Mouse (Mus musculus): ENCODE data around the gene Gm26920. TPM values are rescaled to one million over a fixed set of nuclear protein-coding genes. Genes with fewer than 3 reads are reported as not detected.

The Gm26920 gene
- total RNA-seq, 2 experiments from 2014 or later = 0.97 TPM; not detected in 1

DNA sequence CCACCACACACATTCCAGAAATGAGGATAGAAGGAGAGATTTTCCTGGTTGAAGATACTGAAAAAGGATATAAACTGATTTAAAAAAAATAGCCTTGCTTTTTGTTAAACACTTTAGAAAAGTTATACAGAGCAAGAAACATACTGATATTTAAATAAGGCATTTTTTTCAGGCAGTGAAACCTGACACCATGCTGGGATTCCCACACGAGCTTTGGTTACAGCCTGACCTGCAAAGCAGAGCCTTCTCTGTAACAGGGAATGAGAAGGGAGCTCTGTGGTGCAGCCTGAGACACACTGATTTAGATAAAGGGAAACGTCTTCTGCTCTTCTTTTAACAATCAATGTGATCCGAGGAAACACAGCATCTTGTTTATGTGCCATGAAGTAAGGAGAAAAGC lies 36.6 kb downstream of the Gm26920 start:
- DNase-seq = no peak

DNA sequence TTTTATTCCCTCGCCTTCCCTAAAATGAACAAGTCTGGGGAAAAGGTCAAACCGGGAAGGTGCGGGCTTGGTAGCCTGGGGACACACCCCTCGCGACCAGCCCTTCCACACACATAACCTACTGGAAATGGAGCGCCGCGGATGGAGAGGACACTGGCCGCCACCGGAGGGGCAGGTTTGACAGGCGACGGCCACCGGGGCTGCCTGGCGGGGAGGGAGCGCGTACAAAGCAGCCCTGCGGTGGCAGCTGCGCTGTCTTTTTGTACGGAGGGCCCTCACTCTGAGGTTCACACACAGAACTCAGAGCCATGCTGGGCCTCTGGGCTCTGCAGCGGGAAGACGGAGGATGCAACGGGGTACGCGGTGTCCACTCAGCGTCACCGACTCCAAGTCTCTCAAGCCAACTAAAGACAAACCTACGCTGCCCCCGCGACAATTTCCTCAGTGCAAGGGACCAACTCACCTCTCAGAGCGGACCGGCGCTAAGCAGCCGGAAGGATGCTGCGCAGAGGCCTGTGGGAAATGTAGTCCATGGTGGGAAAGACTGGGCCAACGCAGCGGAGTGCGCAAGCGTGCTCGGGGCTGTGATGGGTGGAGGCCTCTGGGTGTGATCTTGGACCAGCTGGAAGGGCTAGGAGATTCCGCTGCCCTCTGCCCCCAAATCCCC lies 39.2 kb downstream of the Gm26920 start, which contains the start of gene Zfp14:
Gene Zfp14, minus strand, starts transcription at position 499 of the 667 bp plus-strand sequence.
- peak; percentile 93 to 94 for DNase-seq

DNA sequence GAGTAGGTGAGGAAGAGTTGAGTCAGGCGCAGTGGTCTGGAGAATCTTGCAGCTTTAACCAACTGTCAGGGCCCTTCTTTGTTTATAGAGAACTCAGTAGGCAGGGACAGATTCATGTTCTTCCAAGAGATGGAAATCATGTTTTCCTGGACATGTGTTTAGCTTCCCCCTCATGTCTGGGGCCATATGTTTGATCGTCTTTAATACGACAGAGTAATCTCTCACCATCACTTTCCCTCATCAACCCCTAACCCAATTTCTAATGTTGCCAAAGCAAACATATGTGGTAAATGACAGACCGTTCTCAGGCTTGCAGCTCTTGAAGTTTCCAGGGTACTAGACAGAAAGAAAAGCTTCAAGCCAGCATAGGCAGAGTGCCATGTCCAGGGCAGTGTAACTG lies 42.1 kb downstream of the Gm26920 start:
- peak; percentile 15 to 18 for DNase-seq

DNA sequence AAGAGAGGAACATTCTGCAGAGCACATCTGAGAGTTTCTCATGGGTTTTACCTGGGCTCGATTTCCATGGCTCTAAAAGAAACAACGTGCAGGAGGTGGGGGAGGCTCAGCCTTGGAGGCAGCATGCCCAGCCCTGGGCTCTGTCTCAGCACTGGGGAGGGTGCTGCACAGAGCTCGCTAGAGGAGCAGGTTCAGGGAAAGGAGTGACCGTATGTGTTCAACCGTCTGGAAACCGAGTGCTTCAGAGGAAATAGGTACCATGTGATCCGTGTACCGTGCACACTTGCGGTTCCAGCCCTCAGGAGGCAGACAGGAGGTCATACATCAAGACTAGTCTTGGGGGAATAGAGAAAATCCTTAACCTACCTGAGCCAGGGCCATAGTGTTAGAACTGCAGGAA lies 45.9 kb downstream of the Gm26920 start:
- no peak for DNase-seq

DNA sequence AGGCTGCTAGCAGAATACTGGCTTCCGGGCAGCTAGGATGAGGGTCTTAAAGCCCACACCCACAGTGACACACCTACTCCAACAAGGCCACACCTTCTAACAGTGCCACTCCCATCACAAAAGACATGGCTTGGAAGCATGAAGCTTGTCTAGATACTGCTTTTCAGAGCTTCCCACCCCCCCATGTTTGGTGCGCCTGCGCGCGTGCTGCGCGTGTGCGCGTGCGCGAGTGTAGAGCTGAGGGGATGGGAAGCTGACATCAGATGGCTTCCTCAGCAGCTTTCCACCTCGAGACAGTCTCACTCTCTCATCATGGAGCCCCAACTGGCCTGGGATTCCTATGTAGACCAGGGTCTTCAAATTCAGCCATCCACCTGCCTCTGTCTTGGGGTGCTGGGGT lies 55.9 kb downstream of the Gm26920 start:
- DNase-seq = no peak

DNA sequence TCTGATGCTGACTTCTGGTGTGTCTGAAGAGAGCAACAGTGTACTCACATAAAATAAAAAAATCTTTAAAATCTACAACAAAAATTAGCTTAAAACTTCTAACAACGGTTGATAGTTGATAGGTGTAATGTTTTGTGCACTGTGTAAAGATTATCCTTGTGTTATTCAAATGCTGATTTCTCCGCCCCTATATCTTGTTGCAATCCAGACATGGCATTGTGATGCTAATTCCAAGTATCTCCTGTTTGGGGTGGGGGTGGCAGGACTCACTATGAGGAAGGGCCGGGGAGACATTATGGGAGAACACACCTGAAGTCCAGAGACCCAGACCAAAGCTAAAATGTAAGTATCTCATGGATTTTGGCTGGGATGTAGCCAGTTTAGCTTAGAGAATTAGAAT lies 58.8 kb downstream of the Gm26920 start:
- DNase-seq = no peak

DNA sequence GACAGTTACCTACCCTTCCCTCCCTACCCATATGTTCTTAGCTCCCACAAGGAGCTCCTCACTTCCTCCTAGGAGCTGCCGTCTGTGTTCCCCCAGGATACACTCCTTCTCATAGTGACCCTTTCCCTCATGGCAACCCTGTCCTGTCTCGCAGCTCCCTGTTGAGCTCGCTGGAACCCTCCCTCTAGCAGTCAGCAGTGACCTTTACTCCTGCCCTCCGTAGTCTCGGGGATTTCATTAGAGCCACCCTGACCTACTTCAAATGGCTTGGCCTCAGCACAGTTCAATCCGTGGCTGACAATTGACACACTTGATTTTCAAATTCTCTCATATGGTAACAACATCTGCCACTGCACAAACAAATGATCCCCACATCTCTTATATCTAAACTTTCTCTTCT lies 59.5 kb downstream of the Gm26920 start:
- no peak for DNase-seq

DNA sequence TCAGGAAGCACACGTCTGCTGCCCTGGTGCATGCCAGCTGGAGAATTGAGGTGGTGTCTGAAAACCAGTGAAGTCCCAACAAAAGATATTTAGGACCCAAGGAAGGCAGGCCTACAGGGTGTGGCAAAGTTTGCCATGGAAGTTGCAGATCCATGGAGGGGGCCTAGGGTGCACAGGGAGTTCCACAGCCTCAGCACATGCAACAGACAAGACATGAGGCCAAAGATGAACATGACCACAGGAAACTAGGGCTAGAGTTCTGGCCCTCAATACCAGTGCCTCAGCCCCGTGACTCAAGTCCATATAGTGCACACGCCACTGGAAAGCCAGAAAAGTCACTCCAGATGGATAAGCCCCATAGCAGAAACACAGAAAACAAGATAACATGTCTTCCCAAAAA lies 61.6 kb downstream of the Gm26920 start:
- DNase-seq = no peak

DNA sequence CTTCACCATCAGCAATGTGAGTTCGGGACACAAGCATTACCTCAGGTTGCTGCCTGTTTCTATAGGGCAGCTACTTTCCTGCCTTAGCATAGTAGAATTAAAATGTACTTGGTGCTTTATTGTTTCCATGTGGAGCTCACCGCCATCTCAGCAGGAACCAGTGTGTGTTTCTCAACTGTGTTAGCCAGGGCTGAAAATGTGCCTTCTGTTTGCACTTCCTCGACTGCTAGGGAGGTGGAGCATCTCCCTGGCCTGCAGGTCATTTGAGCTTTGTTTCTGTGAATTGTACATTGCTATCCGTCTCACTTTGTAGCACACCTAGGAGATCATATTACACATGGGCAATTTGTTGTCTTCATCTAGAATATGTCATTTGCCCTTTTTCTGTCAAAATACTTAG lies 62.9 kb downstream of the Gm26920 start:
- DNase-seq = no peak

DNA sequence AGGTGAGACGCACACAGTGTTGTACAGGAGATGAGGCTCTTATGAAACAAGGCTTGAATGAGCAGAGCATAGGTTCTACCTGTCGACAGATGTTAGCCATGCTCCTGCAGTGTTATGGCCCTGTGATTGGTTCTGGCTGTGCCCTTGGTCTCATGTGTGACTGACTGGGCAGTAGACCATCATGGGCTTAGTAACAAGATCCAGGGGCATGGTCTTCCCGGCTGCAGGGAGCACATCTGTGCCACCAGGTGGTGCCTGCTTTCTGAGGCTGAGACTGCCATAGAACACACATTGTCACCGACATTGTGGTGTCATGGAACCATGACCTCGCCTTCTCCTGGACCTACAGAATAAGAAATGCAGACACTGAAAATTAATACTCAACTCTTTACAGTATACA lies 64.9 kb downstream of the Gm26920 start:
- no peak for DNase-seq

DNA sequence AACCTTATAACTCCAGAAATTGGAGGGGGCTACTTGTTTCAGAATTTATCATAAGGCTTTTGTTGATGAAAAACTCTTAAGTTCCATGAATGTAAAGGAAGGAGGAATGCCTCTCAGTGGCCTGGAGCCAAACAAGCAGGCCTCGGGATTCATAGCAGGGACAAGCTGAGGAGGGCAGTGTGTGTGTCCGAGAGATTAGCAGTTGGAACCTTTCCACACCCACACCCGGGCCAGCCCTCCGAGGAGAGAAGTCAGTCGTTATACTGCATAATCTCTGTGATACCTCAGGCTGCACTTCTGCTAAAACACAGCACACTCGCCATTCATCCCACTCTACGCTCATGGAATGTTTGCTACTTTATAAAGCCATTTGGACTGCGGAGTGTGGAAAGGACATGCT lies 66.4 kb downstream of the Gm26920 start:
- no peak for DNase-seq

DNA sequence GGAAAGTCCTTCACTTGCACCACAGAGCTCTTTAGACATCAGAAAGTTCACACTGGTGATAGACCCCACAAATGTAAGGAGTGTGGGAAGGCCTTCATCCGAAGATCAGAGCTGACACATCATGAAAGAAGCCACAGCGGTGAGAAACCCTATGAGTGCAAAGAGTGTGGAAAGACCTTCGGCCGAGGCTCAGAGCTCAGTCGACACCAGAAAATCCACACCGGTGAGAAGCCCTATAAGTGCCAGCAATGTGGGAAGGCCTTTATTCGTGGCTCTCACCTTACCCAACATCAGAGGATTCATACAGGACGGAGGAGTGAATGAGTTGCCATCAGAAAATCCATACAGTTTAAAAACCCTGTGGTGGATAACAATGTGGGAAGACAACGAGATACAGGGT lies 66.9 kb downstream of the Gm26920 start:
- no peak for DNase-seq

DNA sequence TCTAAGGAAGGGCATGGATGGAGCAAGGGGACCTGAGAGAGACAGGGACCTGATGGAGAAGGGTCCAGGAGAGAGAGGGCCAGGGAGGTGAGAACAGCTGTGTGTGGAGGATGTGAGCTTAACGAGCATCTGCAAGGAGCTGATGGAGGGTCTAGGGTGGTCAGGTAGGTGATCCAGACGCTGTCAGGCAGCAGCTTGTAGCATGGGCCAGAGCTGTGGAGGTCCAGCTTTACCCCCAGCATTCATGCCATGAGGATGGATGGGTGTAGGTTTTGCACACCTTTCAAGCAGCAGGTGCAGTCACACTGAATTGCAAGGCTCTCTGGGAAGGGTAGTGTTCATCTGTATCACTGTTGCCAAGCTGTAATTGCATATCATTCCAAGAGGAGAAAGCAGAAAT lies 70.7 kb downstream of the Gm26920 start:
- no peak for DNase-seq

DNA sequence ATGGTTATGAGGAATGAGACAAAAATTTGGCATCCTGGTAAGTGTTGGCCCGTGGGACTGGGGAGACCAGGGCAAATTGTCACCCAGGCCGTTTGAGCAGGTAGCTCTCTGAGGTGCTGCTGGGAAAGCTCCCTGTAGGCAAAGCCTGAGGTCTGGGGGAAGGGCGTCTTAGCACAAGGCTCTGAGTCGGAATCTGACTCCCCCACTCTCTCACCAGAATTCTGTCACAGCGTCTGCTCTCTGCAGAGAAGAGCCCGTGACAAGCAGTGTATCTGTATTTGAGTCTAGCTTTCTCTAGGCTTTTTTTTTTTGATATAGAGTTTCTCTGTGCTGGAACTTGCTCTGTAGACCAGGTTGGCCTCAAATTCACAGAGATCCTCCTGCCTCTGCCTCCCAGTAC lies 73.0 kb downstream of the Gm26920 start:
- no peak for DNase-seq

DNA sequence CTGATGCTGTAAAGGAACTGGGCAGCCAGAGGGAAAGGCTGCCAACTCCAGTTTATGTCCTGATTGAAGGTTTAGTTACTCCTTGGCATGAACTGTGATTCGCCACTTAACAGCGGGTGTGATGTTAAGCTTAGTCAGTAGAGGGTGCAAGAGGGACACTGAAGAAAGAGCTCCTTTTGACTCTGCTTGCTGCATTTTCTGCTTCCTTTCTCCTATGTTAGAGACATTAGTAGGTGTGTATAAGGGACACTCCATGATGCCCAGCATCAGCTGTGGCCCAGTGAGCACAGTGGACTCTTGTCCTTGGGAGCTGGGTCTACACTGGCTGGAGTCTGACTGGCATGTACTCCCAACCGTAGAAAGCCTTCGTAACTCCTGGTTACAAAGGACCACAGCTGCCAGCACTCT lies 77.2 kb downstream of the Gm26920 start:
- peak; percentile 24 to 51 for DNase-seq

DNA sequence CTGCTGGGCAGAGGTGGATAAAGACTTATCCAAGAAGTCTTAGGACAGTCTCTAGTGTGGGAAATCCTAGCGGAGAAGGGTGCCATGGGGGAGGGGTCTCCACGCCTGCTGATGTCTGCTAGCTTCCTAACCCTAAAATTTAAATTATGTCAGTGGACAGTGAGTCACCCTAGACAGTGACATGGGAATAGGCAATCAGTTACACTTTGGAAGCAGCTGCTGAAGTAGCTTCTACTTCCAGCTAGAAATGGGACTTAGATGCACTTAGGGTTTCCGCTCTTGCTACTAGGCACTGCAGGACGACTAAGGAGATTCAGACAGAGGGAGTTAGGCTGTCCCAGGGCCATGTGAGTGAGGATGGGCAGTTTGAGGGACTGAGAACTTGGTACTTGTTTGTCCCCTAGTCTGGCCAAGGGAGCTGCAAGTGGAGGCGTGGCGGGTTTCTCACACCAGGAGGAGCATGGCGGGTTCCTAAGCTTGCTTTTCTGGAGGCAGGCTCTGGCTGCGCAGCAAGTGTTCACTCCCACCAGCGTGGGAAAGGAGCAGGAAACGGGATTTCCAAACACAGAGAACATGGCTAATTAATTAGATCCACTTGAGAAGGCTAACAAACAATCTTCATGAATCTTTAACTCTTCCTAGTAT lies 79.5 kb downstream of the Gm26920 start:
- no peak for DNase-seq

DNA sequence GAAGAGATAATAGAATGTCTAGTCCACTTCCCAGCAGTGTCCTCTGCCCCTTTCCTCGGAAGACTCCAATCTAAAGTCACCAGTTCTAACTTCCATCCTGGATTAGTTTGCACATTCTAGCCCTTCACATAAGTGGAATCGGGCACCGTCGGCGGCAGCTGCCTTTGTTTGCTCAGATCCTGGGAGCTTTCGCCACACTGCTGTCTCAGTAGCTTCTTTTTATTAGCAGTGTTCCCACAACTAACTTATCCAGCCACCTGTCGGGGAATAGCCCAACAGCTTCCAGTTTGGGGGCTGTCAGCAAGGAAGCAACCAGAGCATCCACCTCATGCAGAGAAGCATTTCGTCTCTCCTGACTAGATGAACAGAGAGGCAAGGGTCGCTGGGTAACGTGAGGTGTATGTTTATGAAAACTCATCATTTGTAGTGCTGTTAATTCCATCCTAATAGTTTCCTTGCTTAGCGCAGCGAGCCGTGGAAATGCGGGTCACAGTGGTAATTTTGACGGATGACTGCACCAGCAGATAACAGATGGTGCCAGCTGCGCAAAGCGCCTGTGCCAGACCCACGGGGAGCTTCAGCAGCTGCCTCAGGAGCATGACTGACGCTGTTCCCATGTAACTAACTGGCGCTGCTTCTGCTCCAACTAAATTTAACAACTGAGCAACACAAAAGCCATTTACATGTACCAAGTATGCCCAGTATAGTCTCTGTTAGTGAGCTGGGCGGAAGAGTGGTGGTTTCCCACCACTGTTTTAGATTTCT lies 80.7 kb downstream of the Gm26920 start:
- DNase-seq = peak; percentile 24 to 25

DNA sequence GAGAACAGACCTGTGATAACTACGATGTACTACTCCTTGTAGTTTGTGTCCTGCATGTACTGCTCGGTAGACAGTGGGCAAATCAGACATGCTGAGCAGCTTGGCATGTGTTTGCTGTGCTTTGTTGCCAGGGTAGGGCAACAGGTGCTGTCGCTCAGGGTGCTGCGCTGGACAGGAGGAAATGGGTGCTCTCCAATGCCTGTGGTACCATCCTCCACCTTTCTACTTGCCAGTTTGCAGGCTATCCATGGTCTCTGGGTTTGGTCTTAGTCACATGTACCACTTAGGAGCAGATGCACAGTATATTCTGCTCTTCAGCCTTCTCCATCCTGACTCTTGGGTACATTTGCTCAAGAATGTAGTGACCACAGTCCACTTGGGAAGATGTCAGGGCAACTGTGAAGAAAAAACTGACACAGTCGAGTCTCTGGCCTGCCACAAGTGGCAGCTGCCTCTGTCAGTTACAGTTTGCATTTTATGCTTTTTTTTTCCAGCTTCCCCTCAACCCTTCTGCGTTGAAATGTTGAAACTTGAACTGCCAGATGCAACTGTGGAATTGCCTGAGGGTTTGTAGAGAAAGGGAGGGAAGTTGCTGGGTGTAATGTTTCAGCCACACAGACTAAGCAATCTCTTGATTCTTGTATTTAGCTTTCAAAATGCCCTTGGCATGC lies 82.1 kb downstream of the Gm26920 start:
- no peak for DNase-seq

DNA sequence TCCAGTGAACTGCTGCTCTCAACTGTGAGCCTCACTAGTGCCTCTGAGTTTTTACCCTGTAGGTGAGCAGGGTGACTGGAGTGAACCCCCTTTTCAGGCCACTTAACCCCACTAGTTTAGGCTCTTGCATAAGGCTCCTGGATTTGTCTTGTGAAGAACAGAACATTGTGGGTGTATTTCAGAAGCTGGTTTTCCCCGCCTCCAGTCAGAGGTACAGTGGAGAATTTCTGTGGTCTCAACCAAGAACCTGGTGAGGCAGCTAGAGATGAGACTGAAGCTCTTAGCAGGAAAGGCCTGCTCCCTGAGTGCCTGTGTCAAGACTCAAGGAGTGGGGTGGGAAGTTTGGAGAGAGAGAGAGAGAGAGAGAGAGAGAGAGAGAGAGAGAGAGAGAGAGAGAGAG lies 82.6 kb downstream of the Gm26920 start:
- no peak for DNase-seq
